Mouse (Mus musculus): ENCODE measurements around the gene Aig1. TPM values are rescaled to one million over a fixed set of nuclear protein-coding genes. Genes with fewer than 3 reads are reported as not detected.

The Aig1 gene
- total and polyA plus RNA-seq, 3 experiments = 0.13 TPM; not detected in 2

GRCm38 (mm10) chr10:13682565-13682964, 186.2 kb downstream of the Aig1 start:
- Histone ChIP-seq H3K9ac (ENCODE audit: control insufficient read depth, low read depth, low read length, poor library complexity, severe bottlenecking) (no peak overlapping the region), H3K4me1 (ENCODE audit: control insufficient read depth in 1 of 2, insufficient read depth in 2 of 2, low read length in 2 of 2) (no peaks in the 10 kb centered on the region), H3K27me3 (ENCODE audit: control insufficient read depth in 1 of 2, insufficient read depth in 2 of 2, low read length in 2 of 2) (no peaks in the 10 kb centered on the region), H3K4me3 (ENCODE audit: control insufficient read depth in 1 of 2, insufficient read depth in 1 of 2, low read depth in 2 of 2, low read length in 2 of 2) (no peak overlapping the region), H3K36me3 (ENCODE audit: control insufficient read depth in 1 of 2, insufficient read depth in 2 of 2, low read length in 2 of 2) (no peaks in the 10 kb centered on the region), H3K27ac (ENCODE audit: control insufficient read depth, low read depth, low read length) (no peak overlapping the region), H3K9me3 (replicated peaks; ENCODE audit: insufficient read depth, low read length) (no peaks in the 10 kb centered on the region), H3K79me2 (ENCODE audit: control insufficient read depth, insufficient read depth, low read length, poor library complexity) (no peaks in the 10 kb centered on the region)
- no peak for DNase-seq (ENCODE audit: low read depth, low spot score)
- TF ChIP-seq SIN3A (IDR thresholded peaks at IDR 0.05; ENCODE audit: low read length) (no peak), CTCF (IDR thresholded peaks at IDR 0.05 in 2 of 3, conservative IDR thresholded peaks at IDR 0.05 in 1 of 3; ENCODE audit: control insufficient read depth in 1 of 3, insufficient read depth in 1 of 3, low read depth in 2 of 3, low read length in 3 of 3, poor library complexity in 1 of 3, severe bottlenecking in 1 of 3) (no peak), BHLHE40 (IDR thresholded peaks at IDR 0.05; ENCODE audit: borderline replicate concordance, low read depth, low read length) (no peak), EP300 (IDR thresholded peaks at IDR 0.05; ENCODE audit: low read depth in 1 of 2, low read length in 2 of 2) (no peak), SMC3 (IDR thresholded peaks at IDR 0.05; ENCODE audit: low read depth, low read length) (no peak), POLR2AphosphoS5 (IDR thresholded peaks at IDR 0.05; ENCODE audit: borderline replicate concordance, low read depth, low read length) (no peak), MXI1 (IDR thresholded peaks at IDR 0.05; ENCODE audit: low read depth, low read length) (no peak), ZNF384 (IDR thresholded peaks at IDR 0.05; ENCODE audit: low read depth, low read length) (no peak), MAX (IDR thresholded peaks at IDR 0.05; ENCODE audit: low read length) (no peak), TBP (IDR thresholded peaks at IDR 0.05; ENCODE audit: low read depth, low read length) (no peak), MYB (IDR thresholded peaks at IDR 0.05; ENCODE audit: low read depth, low read length) (no peak), GATA1 (IDR thresholded peaks at IDR 0.05; ENCODE audit: low read depth, low read length) (no peak), GABPA (IDR thresholded peaks at IDR 0.05; ENCODE audit: low read depth, low read length) (no peak)

GRCm38 (mm10) chr10:13677440-13677839, 191.3 kb downstream of the Aig1 start:
- DNase-seq (ENCODE audit: low read depth, low spot score) = no peak
- Histone ChIP-seq H3K9ac (ENCODE audit: control insufficient read depth, low read depth, low read length, poor library complexity, severe bottlenecking) (no peak overlapping the region), H3K79me2 (ENCODE audit: control insufficient read depth, insufficient read depth, low read length, poor library complexity) (no peaks in the 10 kb centered on the region), H3K4me1 (ENCODE audit: control insufficient read depth in 1 of 2, insufficient read depth in 2 of 2, low read length in 2 of 2) (no peaks in the 10 kb centered on the region), H3K27ac (ENCODE audit: control insufficient read depth, low read depth, low read length) (no peak overlapping the region), H3K27me3 (ENCODE audit: control insufficient read depth in 1 of 2, insufficient read depth in 2 of 2, low read length in 2 of 2) (no peaks in the 10 kb centered on the region), H3K9me3 (replicated peaks; ENCODE audit: insufficient read depth, low read length) (no peaks in the 10 kb centered on the region), H3K36me3 (ENCODE audit: control insufficient read depth in 1 of 2, insufficient read depth in 2 of 2, low read length in 2 of 2) (no peaks in the 10 kb centered on the region), H3K4me3 (ENCODE audit: control insufficient read depth in 1 of 2, insufficient read depth in 1 of 2, low read depth in 2 of 2, low read length in 2 of 2) (no peak overlapping the region)
- TF ChIP-seq E2F4 (IDR thresholded peaks at IDR 0.05; ENCODE audit: borderline replicate concordance, low read depth, low read length) = no peak
- TF ChIP-seq KAT2A (conservative IDR thresholded peaks at IDR 0.05; ENCODE audit: low read depth, low read length) = no peak
- TF ChIP-seq EP300 (IDR thresholded peaks at IDR 0.05; ENCODE audit: low read depth in 1 of 2, low read length in 2 of 2) = no peak
- no peak for TF ChIP-seq USF2 (IDR thresholded peaks at IDR 0.05; ENCODE audit: borderline replicate concordance in 1 of 2, insufficient read depth in 1 of 2, low read depth in 1 of 2, low read length in 2 of 2)
- no peak for TF ChIP-seq ZC3H11A (IDR thresholded peaks at IDR 0.05; ENCODE audit: low read depth, low read length)
- TF ChIP-seq TBP (IDR thresholded peaks at IDR 0.05; ENCODE audit: low read depth, low read length) = no peak
- no peak for TF ChIP-seq NRF1 (IDR thresholded peaks at IDR 0.05; ENCODE audit: insufficient read depth, low read depth, low read length, poor library complexity, severe bottlenecking)
- TF ChIP-seq CTCF (IDR thresholded peaks at IDR 0.05 in 2 of 3, conservative IDR thresholded peaks at IDR 0.05 in 1 of 3; ENCODE audit: control insufficient read depth in 1 of 3, insufficient read depth in 1 of 3, low read depth in 2 of 3, low read length in 3 of 3, poor library complexity in 1 of 3, severe bottlenecking in 1 of 3) = no peak
- no peak for TF ChIP-seq SMC3 (IDR thresholded peaks at IDR 0.05; ENCODE audit: low read depth, low read length)
- no peak for TF ChIP-seq TAL1 (IDR thresholded peaks at IDR 0.05; ENCODE audit: low read length)
- TF ChIP-seq ZKSCAN1 (IDR thresholded peaks at IDR 0.05; ENCODE audit: low read depth, low read length) = no peak
- TF ChIP-seq BHLHE40 (IDR thresholded peaks at IDR 0.05; ENCODE audit: borderline replicate concordance, low read depth, low read length) = no peak
- TF ChIP-seq NELFE (IDR thresholded peaks at IDR 0.05; ENCODE audit: low read depth, low read length) = no peak
- no peak for TF ChIP-seq POLR2AphosphoS2 (IDR thresholded peaks at IDR 0.05; ENCODE audit: low read length)
- TF ChIP-seq CHD1 (IDR thresholded peaks at IDR 0.05; ENCODE audit: low read depth, low read length) = no peak
- no peak for TF ChIP-seq UBTF (IDR thresholded peaks at IDR 0.05; ENCODE audit: borderline replicate concordance, insufficient read depth, low read depth, low read length)
- TF ChIP-seq ETS1 (IDR thresholded peaks at IDR 0.05; ENCODE audit: low read depth, low read length) = no peak
